Mouse (Mus musculus) CH12.LX (cell line): Measurements from ENCODE around the gene Retreg2. TPM values are rescaled to one million over a fixed set of nuclear protein-coding genes. Genes with fewer than 3 reads are reported as not detected.

ENCODE experiments used
- DNase-seq: peaks from one replicate; pipeline ENCODE4 v3.0.0-alpha.2; 2013; ENCODE audit errors: extremely low read depth
- H3K27ac ChIP-seq: 2 replicates; pipeline ENCODE4 v1.5.1; 2012; ENCODE audit warnings: low read depth, mild to moderate bottlenecking, control low read depth, moderate library complexity; ENCODE audit not compliant: insufficient read depth
- H3K27me3 ChIP-seq: replicated peaks from 2 replicates; pipeline ENCODE3; 2012; ENCODE audit warnings: inconsistent platforms
- H3K36me3 ChIP-seq, 2 experiments: replicated peaks in 1 of 2; 2 replicates each; pipeline versions ENCODE3 to v1.6.1; 2012; ENCODE audit warnings: inconsistent platforms in 1 of 2, low read length in 1 of 2, mild to moderate bottlenecking in 1 of 2, mixed read lengths in 1 of 2, moderate library complexity in 1 of 2; ENCODE audit not compliant: control insufficient read depth in 1 of 2, insufficient read depth in 1 of 2
- H3K4me1 ChIP-seq, 2 experiments: 2 replicates each; pipeline ENCODE4 v1.6.1; 2012; ENCODE audit warnings: inconsistent platforms in 1 of 2, moderate library complexity in 1 of 2; ENCODE audit not compliant: insufficient read depth in 2 of 2, control insufficient read depth in 1 of 2
- H3K4me2 ChIP-seq: 2 replicates; pipeline ENCODE4 v1.6.1; 2012; ENCODE audit warnings: low read depth, mild to moderate bottlenecking, control low read depth; ENCODE audit not compliant: poor library complexity, insufficient read depth, severe bottlenecking
- H3K4me3 ChIP-seq, 3 experiments: fragments of 150-350 bp in 1 of 3; sonication (generic) in 1 of 3; replicated peaks in 1 of 3; 2 replicates each; pipeline versions ENCODE3 to v1.5.1; 2011 to 2012; ENCODE audit warnings: low read depth in 2 of 3, low read length in 2 of 3, mild to moderate bottlenecking in 2 of 3, moderate library complexity in 2 of 3, control low read depth in 1 of 3, improper control_type of control experiment in 1 of 3, inconsistent platforms in 1 of 3, mixed read lengths in 1 of 3; ENCODE audit not compliant: poor library complexity in 1 of 3
- H3K79me2 ChIP-seq: replicated peaks from 2 replicates; pipeline ENCODE4 v1.6.1; 2012; ENCODE audit warnings: mild to moderate bottlenecking, moderate library complexity; ENCODE audit not compliant: control insufficient read depth, poor library complexity, insufficient read depth, severe bottlenecking; ENCODE audit errors: extremely low read depth
- H3K9ac ChIP-seq: 2 replicates; pipeline ENCODE4 v1.6.1; 2012; ENCODE audit warnings: low read depth, mild to moderate bottlenecking, control low read depth, moderate library complexity; ENCODE audit not compliant: insufficient read depth
- H3K9me3 ChIP-seq: replicated peaks from 2 replicates; pipeline ENCODE3; 2012; ENCODE audit warnings: low read length, inconsistent platforms, mixed read lengths
- BHLHE40 ChIP-seq: IDR thresholded peaks from 2 replicates; pipeline ENCODE4 v1.6.1; 2011; ENCODE audit warnings: mild to moderate bottlenecking, low read depth, low read length, improper control_type of control experiment
- ELF1 ChIP-seq: IDR thresholded peaks from 2 replicates; pipeline ENCODE4 v1.6.1; 2014; ENCODE audit warnings: low read depth, mild to moderate bottlenecking, inconsistent platforms, low read length, improper control_type of control experiment
- EP300 ChIP-seq: IDR thresholded peaks from 2 replicates; pipeline ENCODE4 v1.6.1; 2011; ENCODE audit warnings: low read length, improper control_type of control experiment
- ETS1 ChIP-seq: conservative IDR thresholded peaks from 2 replicates; pipeline ENCODE4 v1.6.1; 2012; ENCODE audit warnings: low read depth, mild to moderate bottlenecking, inconsistent platforms, low read length, improper control_type of control experiment, moderate library complexity
- GABPA ChIP-seq: IDR thresholded peaks from 2 replicates; pipeline ENCODE4 v1.6.1; 2012; ENCODE audit warnings: low read depth, low read length, improper control_type of control experiment, inconsistent platforms; ENCODE audit not compliant: insufficient replicate concordance
- HCFC1 ChIP-seq: IDR thresholded peaks from 2 replicates; pipeline ENCODE4 v1.6.1; 2012; ENCODE audit warnings: low read depth, mild to moderate bottlenecking, inconsistent platforms, low read length, improper control_type of control experiment
- IRF4 ChIP-seq: IDR thresholded peaks from 2 replicates; pipeline ENCODE4 v1.6.1; 2014; ENCODE audit warnings: low read depth, mild to moderate bottlenecking, inconsistent platforms, low read length, improper control_type of control experiment
- JUND ChIP-seq: conservative IDR thresholded peaks from 2 replicates; pipeline ENCODE4 v1.6.1; 2011; ENCODE audit warnings: low read depth, low read length, improper control_type of control experiment
- MAFK ChIP-seq: IDR thresholded peaks from 2 replicates; pipeline ENCODE4 v1.6.1; 2011; ENCODE audit warnings: low read length, improper control_type of control experiment; ENCODE audit not compliant: insufficient replicate concordance
- MAX ChIP-seq: IDR thresholded peaks from 2 replicates; pipeline ENCODE4 v1.6.1; 2011; ENCODE audit warnings: low read length, improper control_type of control experiment
- MYC ChIP-seq: IDR thresholded peaks from 2 replicates; pipeline ENCODE4 v1.6.1; 2011; ENCODE audit warnings: low read depth, mild to moderate bottlenecking, improper control_type of control experiment, low read length
- NELFE ChIP-seq: IDR thresholded peaks from 2 replicates; pipeline ENCODE4 v1.6.1; 2011; ENCODE audit warnings: low read depth, low read length, improper control_type of control experiment
- NRF1 ChIP-seq: IDR thresholded peaks from 2 replicates; pipeline ENCODE4 v1.6.1; 2014; ENCODE audit warnings: low read depth, mild to moderate bottlenecking, inconsistent platforms, low read length, improper control_type of control experiment, moderate library complexity
- POLR2A ChIP-seq: IDR thresholded peaks from 2 replicates; pipeline ENCODE4 v1.6.1; 2011; ENCODE audit warnings: low read depth, mild to moderate bottlenecking, improper control_type of control experiment, low read length
- RAD21 ChIP-seq: IDR thresholded peaks from 2 replicates; pipeline ENCODE4 v1.6.1; 2011; ENCODE audit warnings: low read depth, mild to moderate bottlenecking, low read length, improper control_type of control experiment, moderate library complexity
- RCOR1 ChIP-seq: conservative IDR thresholded peaks from 2 replicates; pipeline ENCODE4 v1.6.1; 2012; ENCODE audit warnings: low read depth, mild to moderate bottlenecking, inconsistent platforms, low read length, improper control_type of control experiment
- SIN3A ChIP-seq: IDR thresholded peaks from 2 replicates; pipeline ENCODE4 v1.6.1; 2012; ENCODE audit warnings: low read length, improper control_type of control experiment, inconsistent platforms
- ZC3H11A ChIP-seq: IDR thresholded peaks from 2 replicates; pipeline ENCODE4 v1.6.1; 2012; ENCODE audit warnings: low read depth, mild to moderate bottlenecking, inconsistent platforms, low read length, improper control_type of control experiment
- ZNF384 ChIP-seq: IDR thresholded peaks from 2 replicates; pipeline ENCODE4 v1.6.1; 2012; ENCODE audit warnings: low read depth, low read length, improper control_type of control experiment, inconsistent platforms
- dilution Hi-C: fragments of 300-500 bp; cut with MboI; formaldehyde crosslinking; loops from 2 replicates; pipeline ENCODE4 v1.14.3; 2020; ENCODE audit warnings: low sequenced_read_pairs; ENCODE audit not compliant: extremely low pct_unique_long_range_greater_than_20kb, extremely low pct_ligation_motif_present
- in situ Hi-C: fragments of 300-500 bp; cut with MboI; formaldehyde crosslinking; loops from 3 replicates; pipeline ENCODE4 v1.14.3; 2019; ENCODE audit warnings: low sequenced_read_pairs, low pct_ligation_motif_present, low pct_unique_long_range_greater_than_20kb, mixed read lengths
- polyA plus RNA-seq: library from polyadenylated mRNA; unstranded; fragments of >175 nt; gene quantifications from 2 replicates; pipeline ENCODE4 v1.2.1, GENCODE M21; 2012; ENCODE audit warnings: low read depth; ENCODE audit not compliant: insufficient read length
- total RNA-seq, 2 experiments: library from RNA; depleted of rRNA; stranded (reverse); fragments of 300-350 nt in 1 of 2; fragments of >200 nt in 1 of 2; gene quantifications; 2 replicates each; pipeline ENCODE4 v1.2.3; 2012 to 2014

Gene Retreg2
- total and polyA plus RNA-seq, 3 experiments = 14.6 to 27.9 (median 26.5) TPM

DNA sequence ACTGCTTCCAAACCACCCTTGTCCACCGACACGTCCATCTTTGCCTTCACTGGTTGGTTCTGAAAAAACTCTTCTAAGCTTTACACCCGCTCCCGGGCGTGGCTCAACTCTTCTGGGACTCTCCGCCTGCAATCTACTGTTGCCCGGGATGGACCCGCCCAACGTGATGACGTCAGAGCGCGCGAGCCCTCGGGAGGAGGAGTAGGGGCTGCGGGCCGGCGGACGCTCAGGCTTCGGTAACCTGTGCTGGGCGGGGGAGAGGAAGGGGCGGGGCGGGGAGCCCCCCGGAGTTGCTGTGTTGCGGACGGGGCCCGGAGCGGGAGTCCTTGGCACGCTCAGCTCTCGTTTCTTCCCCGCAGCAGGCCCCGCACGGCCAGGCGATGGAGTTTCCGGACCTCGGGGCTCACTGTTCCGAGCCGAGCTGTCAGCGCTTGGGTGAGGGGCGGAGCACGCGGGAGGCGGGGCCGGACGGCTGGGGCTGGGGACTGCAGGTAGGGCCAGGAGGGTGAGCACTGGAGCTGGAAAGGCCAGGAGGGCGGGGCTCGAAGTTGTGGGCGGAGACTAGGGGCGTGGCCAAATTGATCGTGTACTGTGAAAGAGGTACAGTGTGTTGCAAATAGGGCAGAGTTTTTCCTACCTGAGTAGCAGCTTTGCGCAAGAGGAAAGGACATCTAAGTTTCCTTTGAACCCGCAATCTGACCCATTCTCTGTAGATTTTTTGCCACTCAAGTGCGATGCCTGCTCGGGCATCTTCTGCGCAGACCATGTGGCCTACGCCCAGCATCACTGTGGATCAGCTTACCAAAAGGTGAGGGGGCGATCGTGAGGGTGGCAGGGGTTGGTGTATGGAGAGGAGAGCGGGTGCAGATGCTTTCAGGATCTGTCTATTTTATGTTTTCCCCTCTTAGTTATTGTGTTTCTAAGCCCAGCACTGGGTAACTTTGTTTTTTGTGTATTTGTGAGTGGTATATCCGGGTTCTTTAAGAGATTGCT, 26.2 kb downstream of the Retreg2 start, which contains the start of gene Zfand2b (continued):
- peak; percentile 38 for TF ChIP-seq NRF1
- peak; percentile 84 for TF ChIP-seq POLR2A
- TF ChIP-seq SIN3A = peak; percentile 58; the same call in 1 of the 2 replicates
- no peak; the same call in 1 of the 2 replicates for TF ChIP-seq MAX
- TF ChIP-seq MYC = peak; percentile 63
- no peak for TF ChIP-seq GABPA
- no peak; the same call in 1 of the 2 replicates for TF ChIP-seq IRF4
- TF ChIP-seq HCFC1 = peak; percentile 56
- peak; percentile 53 for TF ChIP-seq ELF1
- peak; percentile 78; the same call in 1 of the 2 replicates for TF ChIP-seq NELFE
- TF ChIP-seq, all 38 proteins: peak for 22

DNA sequence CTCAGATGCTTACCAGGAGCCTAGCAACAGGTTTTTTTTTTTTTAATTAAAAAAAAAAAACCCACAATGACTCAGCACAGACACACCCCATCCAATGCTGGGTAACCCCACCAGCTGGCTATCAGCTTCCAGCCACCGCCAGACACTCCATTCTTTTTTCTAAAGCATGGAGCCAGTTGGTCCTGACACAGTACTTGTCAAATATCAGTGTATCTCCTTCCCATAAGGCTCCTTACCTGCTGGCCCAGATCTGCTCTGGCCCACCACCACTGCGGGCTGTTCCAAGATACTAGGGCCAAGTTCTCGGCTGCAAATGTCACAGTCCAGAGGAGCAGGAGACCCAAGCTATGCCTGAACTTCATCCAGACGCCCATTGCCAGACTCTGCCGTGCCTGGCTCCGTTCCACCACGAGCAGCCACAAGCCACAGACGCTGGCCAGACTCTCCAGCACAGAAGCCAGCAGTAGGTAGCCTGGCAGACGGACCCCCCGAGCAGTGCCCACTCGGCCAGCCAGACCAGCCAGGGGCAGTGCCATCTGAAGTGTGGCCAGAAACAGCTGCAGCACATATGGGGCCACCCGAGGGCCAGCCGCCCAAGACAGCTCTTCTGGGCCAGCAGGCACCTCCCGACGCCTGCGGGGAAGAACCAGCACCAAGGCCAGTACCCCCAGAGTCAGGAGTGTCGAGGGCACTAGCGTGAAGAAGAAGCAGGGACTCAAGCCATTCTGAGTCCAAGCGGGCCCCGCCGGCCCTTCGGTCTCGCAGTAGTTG, 36.9 kb downstream of the Retreg2 start:
- H3K27me3 ChIP-seq = no peaks in the 10 kb centered on the region
- in situ Hi-C loops = no loop called here
- H3K9me3 ChIP-seq = peaks cover 3% of the 10 kb centered on the region
- peak overlapping the region; percentile 63 for H3K4me2 ChIP-seq
- dilution Hi-C loops = no loop called here
- peaks cover 38 to 71% of the 10 kb centered on the region in 2 experiments for H3K36me3 ChIP-seq
- H3K9ac ChIP-seq = peak overlapping the region; percentile 59; the same call in 1 of the 2 replicates
- peak; percentile 14 for DNase-seq
- TF ChIP-seq EP300 (no peak), RCOR1 (no peak), ETS1 (no peak), BHLHE40 (no peak), RAD21 (no peak), POLR2A (no peak), MAFK (peak; percentile 37; the same call in 1 of the 2 replicates), ZNF384 (peak; percentile 83), JUND (no peak), ZC3H11A (no peak)
- H3K4me1 ChIP-seq = peaks cover 0 to 20% of the 10 kb centered on the region in 2 experiments; a peak in 3 of 4 replicates
- H3K79me2 ChIP-seq = no peaks in the 10 kb centered on the region
- peak overlapping the region; percentile 63 to 80 (median 76) for H3K4me3 ChIP-seq
- H3K27ac ChIP-seq = no peak overlapping the region
